Mouse (Mus musculus) heart, postnatal 0 days (tissue): ENCODE measurements around the gene Cnppd1. TPM values are rescaled to one million over a fixed set of nuclear protein-coding genes. Genes with fewer than 3 reads are reported as not detected.
A peak's percentile ranks its signal among the peaks of the same experiment; 100 is the strongest.

Experiments
- ATAC-seq: fragments of 200-750 bp; cut with Nextera tagmentation; 2 replicates; pipeline ENCODE4 v1.8.0; 2017; ENCODE audit warnings: low read depth, moderate number of reproducible peaks, moderate library complexity; ENCODE audit not compliant: insufficient read depth
- DNase-seq: peaks from one replicate; pipeline ENCODE4 v3.0.0-alpha.2; 2016; ENCODE audit warnings: low spot score
- H3K27ac ChIP-seq: fragments of 300-500 bp; sonication (generic); 2 replicates; pipeline ENCODE4 v1.5.1; 2014; ENCODE audit warnings: low read depth, mild to moderate bottlenecking
- H3K27me3 ChIP-seq: fragments of 300-500 bp; sonication (generic); 2 replicates; pipeline ENCODE4 v1.6.1; 2014; ENCODE audit warnings: low read length, mixed read lengths; ENCODE audit not compliant: control insufficient read depth, insufficient read depth
- H3K36me3 ChIP-seq: fragments of 300-500 bp; sonication (generic); replicated peaks from 2 replicates; pipeline ENCODE4 v1.6.1; 2014; ENCODE audit warnings: low read length, mixed read lengths; ENCODE audit not compliant: control insufficient read depth, insufficient read depth
- H3K4me1 ChIP-seq: fragments of 300-500 bp; sonication (generic); 2 replicates; pipeline ENCODE4 v1.6.1; 2014; ENCODE audit warnings: antibody characterized with exemption; ENCODE audit not compliant: control insufficient read depth, insufficient read depth
- H3K4me2 ChIP-seq: fragments of 300-500 bp; sonication (generic); 2 replicates; pipeline ENCODE4 v1.6.1; 2014; ENCODE audit warnings: low read depth, mild to moderate bottlenecking, low read length, moderate library complexity
- H3K4me3 ChIP-seq: fragments of 300-500 bp; sonication (generic); 2 replicates; pipeline ENCODE4 v1.5.1; 2014; ENCODE audit warnings: low read depth, low read length
- H3K9ac ChIP-seq: fragments of 300-500 bp; sonication (generic); replicated peaks from 2 replicates; pipeline ENCODE4 v1.6.1; 2014; ENCODE audit warnings: low read depth, low read length, mixed read lengths
- H3K9me3 ChIP-seq: fragments of 300-500 bp; sonication (generic); replicated peaks from 2 replicates; pipeline ENCODE4 v1.6.1; 2016; ENCODE audit warnings: low read length; ENCODE audit not compliant: control insufficient read depth
- CTCF ChIP-seq: IDR thresholded peaks from 2 replicates; pipeline ENCODE4 v1.5.1; 2016; ENCODE audit warnings: antibody characterized with exemption, control low read depth, low read depth
- EP300 ChIP-seq: IDR thresholded peaks from 2 replicates; pipeline ENCODE4 v1.6.1; 2016; ENCODE audit warnings: antibody characterized with exemption, low read depth
- WGBS: fragments of 180-500 bp; shearing (Covaris S2); extraction: QIAGEN DNeasy Blood & Tissue Kit; methylation state at CpG from one replicate; pipeline ENCODE4 v1.1.7; 2014; 5-methylcytosine and 5-hydroxymethylcytosine counted together
- polyA plus RNA-seq: library from polyadenylated mRNA; unstranded; fragments of >200 nt; fragmentation: Nextera tagmentation; extraction: Ambion mirVana; gene quantifications from 2 replicates; pipeline ENCODE4 v1.2.1, GENCODE M21; 2015
- total RNA-seq: library from RNA; depleted of rRNA; stranded (reverse); fragments of >200 nt; gene quantifications from 2 replicates; pipeline ENCODE4 v1.2.3, GENCODE M21; 2014; ENCODE audit warnings: low replicate concordance

Cnppd1 gene
- total and polyA plus RNA-seq, 2 experiments from 2014 or later = 30.2 to 66.7 TPM

GRCm38 (mm10) chr1:75179334-75180104, 37.0 kb upstream of the Cnppd1 start:
- peak overlapping the region; percentile 55 for H3K4me3 ChIP-seq
- peak; percentile 44 for ATAC-seq
- H3K4me1 ChIP-seq = peaks cover 9% of the 10 kb centered on the region; the same call in 1 of the 2 replicates
- no peaks in the 10 kb centered on the region for H3K9me3 ChIP-seq
- H3K36me3 ChIP-seq = peaks cover 47% of the 10 kb centered on the region
- H3K27ac ChIP-seq = 0 out of 2 replicates have a peak overlapping the region, but pooled peaks have one; percentile 8
- TF ChIP-seq CTCF = no peak
- TF ChIP-seq EP300 = no peak
- peak overlapping the region; percentile 27 for H3K9ac ChIP-seq
- DNase-seq = peak; percentile 23
- H3K4me2 ChIP-seq = peak overlapping the region; percentile 90
- 6% methylated on average over 23 of the region's 23 CpGs for WGBS
- H3K27me3 ChIP-seq = no peaks in the 10 kb centered on the region

GRCm38 (mm10) chr1:75168472-75169464, 26.3 kb upstream of the Cnppd1 start, which contains the start of gene Zfand2b:
TSS of gene Zfand2b (plus strand) at chr1:75168646.
- Histone ChIP-seq H3K9me3 (no peaks in the 10 kb centered on the region), H3K4me2 (peak within 1 kb of the TSS; percentile 59), H3K4me3 (peak within 1 kb of the TSS; percentile 58), H3K9ac (peak within 1 kb of the TSS; percentile 58), H3K4me1 (0 out of 2 replicates have a peak, but pooled peaks cover 10% of the 10 kb centered on the region), H3K27ac (peak within 1 kb of the TSS; percentile 51), H3K27me3 (no peaks in the 10 kb centered on the region), H3K36me3 (peaks cover 39% of the 10 kb centered on the region)
- ATAC-seq (peak; percentile 99), DNase-seq (peak; percentile 94)
- WGBS = 1% methylated on average over 52 of the region's 59 CpGs
- TF ChIP-seq CTCF = no peak
- TF ChIP-seq EP300 = no peak

DNA sequence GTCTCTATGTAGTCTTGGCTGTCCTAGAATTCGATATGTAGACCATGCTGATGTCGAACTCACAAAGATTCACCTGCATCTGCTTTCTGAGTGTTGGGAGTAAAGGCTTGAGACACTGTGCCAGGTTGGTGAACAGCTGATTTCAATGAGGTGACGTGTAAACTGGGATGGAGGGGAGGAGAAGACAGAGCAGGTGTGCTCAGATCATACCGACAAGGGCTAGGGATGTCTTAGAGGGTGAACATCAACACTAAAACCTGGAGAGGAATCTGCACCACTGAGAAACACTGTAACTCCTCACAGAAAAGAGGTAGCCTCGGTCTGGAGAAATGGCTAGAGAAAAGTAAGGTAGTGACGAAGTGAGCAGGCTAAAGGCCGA, 25.6 kb upstream of the Cnppd1 start:
- DNase-seq = no peak
- Histone ChIP-seq H3K27me3 (no peaks in the 10 kb centered on the region), H3K27ac (peak overlapping the region; percentile 51), H3K4me3 (peak overlapping the region; percentile 58), H3K9me3 (no peaks in the 10 kb centered on the region), H3K4me2 (peak overlapping the region; percentile 59), H3K9ac (peak overlapping the region; percentile 58), H3K36me3 (peaks cover 32% of the 10 kb centered on the region), H3K4me1 (0 out of 2 replicates have a peak, but pooled peaks cover 10% of the 10 kb centered on the region)
- WGBS = 10% methylated on average over 7 of the region's 7 CpGs
- TF ChIP-seq CTCF (no peak), EP300 (no peak; the same call in 1 of the 2 replicates)
- ATAC-seq = no peak; the same call in 1 of the 2 replicates

GRCm38 (mm10) chr1:75160256-75160617, 17.7 kb upstream of the Cnppd1 start:
- DNase-seq = no peak
- Histone ChIP-seq H3K27ac (no peak overlapping the region), H3K4me2 (no peak overlapping the region), H3K4me3 (no peak overlapping the region), H3K4me1 (no peaks in the 10 kb centered on the region), H3K9ac (no peak overlapping the region), H3K9me3 (no peaks in the 10 kb centered on the region), H3K36me3 (no peaks in the 10 kb centered on the region), H3K27me3 (no peaks in the 10 kb centered on the region)
- no peak for ATAC-seq
- TF ChIP-seq CTCF (no peak), EP300 (no peak)
- 54% methylated on average over 4 of the region's 4 CpGs for WGBS

- Histone ChIP-seq H3K4me3 (no peak overlapping the region), H3K4me1 (no peaks in the 10 kb centered on the region), H3K9ac (no peak overlapping the region), H3K27me3 (no peaks in the 10 kb centered on the region), H3K4me2 (no peak overlapping the region), H3K27ac (no peak overlapping the region), H3K36me3 (no peaks in the 10 kb centered on the region), H3K9me3 (no peaks in the 10 kb centered on the region)
- no peak for TF ChIP-seq EP300
- no peak for TF ChIP-seq CTCF
- 45% methylated on average over 5 of the region's 5 CpGs for WGBS
- DNase-seq = no peak
- no peak for ATAC-seq
These were observed 17.2 kb upstream of the Cnppd1 start for GRCm38 (mm10) chr1:75159540-75160255.
